ENCODE assay signal across 10 mouse cellular contexts in genomic region chr19:24241799-24242546, GRCm38 (mm10). TPM values are rescaled to one million over a fixed set of nuclear protein-coding genes. Genes with fewer than 3 reads are reported as not detected.
DNase-seq lines count a peak whose midpoint lies in the region; ATAC-seq and TF ChIP-seq lines count a peak whose summit lies in the region.
"Had no signal": no experiment of that assay in that cellular context is flagged by ENCODE, and none has a peak within 500 bp of the region (broad histone marks: within the 10 kb centered on the region; RNA-seq: fewer than 3 reads in every experiment).

No protein-coding gene starts in this region.

- H3K4me2 ChIP-seq in hindbrain, embryonic 16.5 days (ENCODE audit: low read length), result no peak overlapping the region
- no peak overlapping the region for H3K4me2 ChIP-seq in intestine, embryonic 16.5 days (ENCODE audit: low read depth, low read length)
- H3K4me2 ChIP-seq in hindbrain, postnatal 0 days (ENCODE audit: low read depth, low read length), result no peak overlapping the region
- H3K4me2 ChIP-seq in midbrain, embryonic 14.5 days (ENCODE audit: low read length), result no peak overlapping the region

- WGBS in hindbrain, embryonic 10.5 days, result 31% methylated on average over 14 of the region's 14 CpGs
- WGBS in hindbrain, embryonic 16.5 days, result 29% methylated on average over 14 of the region's 14 CpGs
- 24% methylated on average over 14 of the region's 14 CpGs for WGBS in intestine, embryonic 16.5 days
- 29% methylated on average over 14 of the region's 14 CpGs for WGBS in hindbrain, postnatal 0 days
- WGBS in cerebellum, adult 2 months, result 47% methylated on average over 14 of the region's 14 CpGs
- 45% methylated on average over 14 of the region's 14 CpGs for WGBS in midbrain, embryonic 14.5 days

- H3K4me1 ChIP-seq in hindbrain, embryonic 10.5 days (replicated peaks), result peaks cover 13% of the 10 kb centered on the region
- no peaks in the 10 kb centered on the region; the same call in 1 of the 2 replicates for H3K4me1 ChIP-seq in hindbrain, embryonic 16.5 days (ENCODE audit: control insufficient read depth, insufficient read depth, low read depth, low read length)
- no peaks in the 10 kb centered on the region; the same call in 1 of the 2 replicates for H3K4me1 ChIP-seq in intestine, embryonic 16.5 days (ENCODE audit: control insufficient read depth, insufficient read depth, low read length)
- no peaks in the 10 kb centered on the region for H3K4me1 ChIP-seq in hindbrain, postnatal 0 days (ENCODE audit: insufficient read depth, low read length)
- peaks cover 2% of the 10 kb centered on the region; the same call in 1 of the 2 replicates for H3K4me1 ChIP-seq in cerebellum, adult 2 months (ENCODE audit: control insufficient read depth, insufficient read depth, low read length)
- H3K4me1 ChIP-seq in midbrain, embryonic 14.5 days (ENCODE audit: control insufficient read depth, insufficient read depth, low read length), result no peaks in the 10 kb centered on the region

- no peaks in the 10 kb centered on the region for H3K36me3 ChIP-seq in hindbrain, embryonic 10.5 days
- H3K36me3 ChIP-seq in hindbrain, embryonic 16.5 days (ENCODE audit: control insufficient read depth, insufficient read depth, low read length), result no peaks in the 10 kb centered on the region
- H3K36me3 ChIP-seq in intestine, embryonic 16.5 days (ENCODE audit: control insufficient read depth, insufficient read depth, low read length), result no peaks in the 10 kb centered on the region
- H3K36me3 ChIP-seq in hindbrain, postnatal 0 days (ENCODE audit: insufficient read depth, low read length), result no peaks in the 10 kb centered on the region
- H3K36me3 ChIP-seq in midbrain, embryonic 14.5 days (ENCODE audit: control insufficient read depth, insufficient read depth, low read length), result no peaks in the 10 kb centered on the region

- TF ChIP-seq CTCF in hindbrain, postnatal 0 days (IDR thresholded peaks at IDR 0.05; ENCODE audit: low read depth), result no peak
- no peak for TF ChIP-seq CTCF in cerebellum, adult 2 months (IDR thresholded peaks at IDR 0.05; ENCODE audit: borderline replicate concordance, insufficient read depth, low read depth, low read length)

- H3K9me3 ChIP-seq in hindbrain, embryonic 10.5 days, result no peaks in the 10 kb centered on the region
- H3K9me3 ChIP-seq in hindbrain, embryonic 16.5 days (ENCODE audit: control insufficient read depth, low read length), result no peaks in the 10 kb centered on the region
- H3K9me3 ChIP-seq in intestine, embryonic 16.5 days (ENCODE audit: control insufficient read depth, low read length), result no peaks in the 10 kb centered on the region
- H3K9me3 ChIP-seq in hindbrain, postnatal 0 days (ENCODE audit: low read length), result no peaks in the 10 kb centered on the region
- H3K9me3 ChIP-seq in midbrain, embryonic 14.5 days (ENCODE audit: control insufficient read depth, low read length), result no peaks in the 10 kb centered on the region

- H3K9ac ChIP-seq in hindbrain, embryonic 16.5 days (ENCODE audit: low read depth, low read length), result no peak overlapping the region
- H3K9ac ChIP-seq in intestine, embryonic 16.5 days (ENCODE audit: low read depth, low read length), result no peak overlapping the region
- H3K9ac ChIP-seq in hindbrain, postnatal 0 days (replicated peaks; ENCODE audit: low read length), result no peak overlapping the region
- no peak overlapping the region for H3K9ac ChIP-seq in midbrain, embryonic 14.5 days (replicated peaks; ENCODE audit: low read length)
- H3K9ac ChIP-seq: forebrain, postnatal 0 days had no signal

- peak overlapping the region; percentile 46 for H3K27ac ChIP-seq in hindbrain, embryonic 10.5 days
- H3K27ac ChIP-seq in hindbrain, embryonic 16.5 days (ENCODE audit: low read depth, low read length), result no peak overlapping the region
- no peak overlapping the region for H3K27ac ChIP-seq in intestine, embryonic 16.5 days (ENCODE audit: low read length)
- no peak overlapping the region for H3K27ac ChIP-seq in hindbrain, postnatal 0 days
- H3K27ac ChIP-seq in cerebellum, adult 2 months (ENCODE audit: insufficient read depth, low read length), result no peak overlapping the region
- no peak overlapping the region for H3K27ac ChIP-seq in midbrain, embryonic 14.5 days (replicated peaks; ENCODE audit: low read depth, low read length)

- no peak for ATAC-seq in hindbrain, embryonic 16.5 days
- ATAC-seq in intestine, embryonic 16.5 days, result peak; percentile 42; the same call in 1 of the 2 replicates
- ATAC-seq in hindbrain, postnatal 0 days, result no peak
- ATAC-seq in midbrain, embryonic 14.5 days (ENCODE audit: low FRiP score, low TSS enrichment), result no peak
- ATAC-seq: forebrain, postnatal 0 days had no signal

- H3K27me3 ChIP-seq in hindbrain, embryonic 10.5 days (ENCODE audit: insufficient read depth, poor library complexity, severe bottlenecking), result no peaks in the 10 kb centered on the region
- H3K27me3 ChIP-seq in hindbrain, embryonic 16.5 days (replicated peaks; ENCODE audit: control insufficient read depth, insufficient read depth, low read length), result no peaks in the 10 kb centered on the region
- H3K27me3 ChIP-seq in intestine, embryonic 16.5 days (replicated peaks; ENCODE audit: control insufficient read depth, insufficient read depth, low read length), result no peaks in the 10 kb centered on the region
- no peaks in the 10 kb centered on the region for H3K27me3 ChIP-seq in hindbrain, postnatal 0 days (ENCODE audit: insufficient read depth, low read length)
- H3K27me3 ChIP-seq in cerebellum, adult 2 months (ENCODE audit: control insufficient read depth, insufficient read depth, low read length), result no peaks in the 10 kb centered on the region
- H3K27me3 ChIP-seq in midbrain, embryonic 14.5 days (ENCODE audit: control insufficient read depth, insufficient read depth, low read length), result no peaks in the 10 kb centered on the region

- DNase-seq in hindbrain, embryonic 10.5 days (ENCODE audit: low spot score), result peak; percentile 51
- peak; percentile 50 for DNase-seq in A20 (ENCODE audit: low read depth, low spot score)
- DNase-seq in Muller cell, postnatal 12 days (ENCODE audit: inconsistent ontology term), result peak; percentile 40
- no peak for DNase-seq in hindbrain, postnatal 0 days (ENCODE audit: low spot score)
- no peak for DNase-seq in cerebellum, adult 2 months
- DNase-seq in midbrain, embryonic 14.5 days, result no peak
- DNase-seq: forebrain, postnatal 0 days; heart, postnatal 4 days had no signal

- no peak overlapping the region for H3K4me3 ChIP-seq in hindbrain, embryonic 10.5 days
- H3K4me3 ChIP-seq in hindbrain, embryonic 16.5 days (ENCODE audit: low read length), result no peak overlapping the region
- no peak overlapping the region for H3K4me3 ChIP-seq in intestine, embryonic 16.5 days (ENCODE audit: low read length)
- no peak overlapping the region for H3K4me3 ChIP-seq in hindbrain, postnatal 0 days (ENCODE audit: low read length)
- H3K4me3 ChIP-seq in cerebellum, adult 2 months (replicated peaks; ENCODE audit: insufficient read depth, low read depth, low read length), result no peak overlapping the region
- no peak overlapping the region for H3K4me3 ChIP-seq in midbrain, embryonic 14.5 days (replicated peaks; ENCODE audit: low read depth, low read length)

- no peak for TF ChIP-seq POLR2A in cerebellum, adult 2 months (IDR thresholded peaks at IDR 0.05; ENCODE audit: borderline replicate concordance, insufficient read depth, low read length)

RNA-seq across cellular contexts. Expression of gene Tjp2, which starts 17.1 kb away (rescaled TPM):
- polyA plus RNA-seq in hindbrain, embryonic 10.5 days (2016; fragmentation: Nextera tagmentation; extraction: Ambion mirVana), result 26.7 and 30.0 TPM in 2 replicates
- polyA plus RNA-seq in hindbrain, embryonic 16.5 days (2015; fragmentation: Nextera tagmentation; extraction: Ambion mirVana), result 10.1 and 12.6 TPM in 2 replicates
- 33.0 and 40.2 TPM in 2 replicates for polyA plus RNA-seq in intestine, embryonic 16.5 days (2015; fragmentation: Nextera tagmentation; extraction: Ambion mirVana)
- 15.8 and 20.3 TPM in 2 replicates for total RNA-seq in hindbrain, postnatal 0 days (2014; rRNA removed)
- polyA plus RNA-seq in hindbrain, postnatal 0 days (2015; fragmentation: Nextera tagmentation; extraction: Ambion mirVana), result 13.9 and 15.0 TPM in 2 replicates
- 26.5 and 27.7 TPM in 2 replicates for polyA plus RNA-seq in cerebellum, adult 2 months (2012; rRNA removed)
- polyA plus RNA-seq in midbrain, embryonic 14.5 days (2014; fragmentation: Nextera tagmentation; extraction: Ambion mirVana), result 6.7 and 15.5 TPM in 2 replicates

RNA-seq across cellular contexts. Expression of gene Fxn, which starts 38.4 kb away (rescaled TPM):
- polyA plus RNA-seq in hindbrain, embryonic 10.5 days (2016; fragmentation: Nextera tagmentation; extraction: Ambion mirVana), result 56.7 and 58.1 TPM in 2 replicates
- 40.0 and 41.4 TPM in 2 replicates for polyA plus RNA-seq in hindbrain, embryonic 16.5 days (2015; fragmentation: Nextera tagmentation; extraction: Ambion mirVana)
- 34.1 and 37.6 TPM in 2 replicates for polyA plus RNA-seq in intestine, embryonic 16.5 days (2015; fragmentation: Nextera tagmentation; extraction: Ambion mirVana)
- 28.5 and 30.4 TPM in 2 replicates for total RNA-seq in hindbrain, postnatal 0 days (2014; rRNA removed)
- polyA plus RNA-seq in hindbrain, postnatal 0 days (2015; fragmentation: Nextera tagmentation; extraction: Ambion mirVana), result 43.8 and 47.7 TPM in 2 replicates
- polyA plus RNA-seq in cerebellum, adult 2 months (2012; rRNA removed), result 13.2 and 14.5 TPM in 2 replicates
- polyA plus RNA-seq in midbrain, embryonic 14.5 days (2014; fragmentation: Nextera tagmentation; extraction: Ambion mirVana), result 37.0 and 37.9 TPM in 2 replicates

Comparison
In these comparisons a context has a peak if more than half of its experiments do, and no peak if none do; other contexts are left out.
1. DNase-seq: peak in hindbrain, embryonic 10.5 days (single experiment), A20 (single experiment) and Muller cell, postnatal 12 days (single experiment); none in hindbrain, postnatal 0 days (single experiment), cerebellum, adult 2 months (0 of 2) and midbrain, embryonic 14.5 days (single experiment).